Mouse (Mus musculus) cerebellum, adult 2 months (tissue): ENCODE data around the gene Adgrd1. TPM values are rescaled to one million over a fixed set of nuclear protein-coding genes. Genes with fewer than 3 reads are reported as not detected.
A peak's percentile ranks its signal among the peaks of the same experiment; 100 is the strongest.

ENCODE experiments used
- DNase-seq, 2 experiments: peaks; one replicate each; pipeline ENCODE4 v3.0.0; 2021
- H3K27ac ChIP-seq: fragments of 200-500 bp; 2 replicates; pipeline ENCODE4 v1.5.1; 2012; ENCODE audit warnings: low read length, control low read depth, inconsistent platforms; ENCODE audit not compliant: insufficient read depth
- H3K27me3 ChIP-seq: fragments of 200-500 bp; 2 replicates; pipeline ENCODE4 v1.6.1; 2012; ENCODE audit warnings: inconsistent platforms, mild to moderate bottlenecking, low read length, moderate library complexity; ENCODE audit not compliant: control insufficient read depth, insufficient read depth
- H3K4me1 ChIP-seq: fragments of 200-500 bp; 2 replicates; pipeline ENCODE4 v1.6.1; 2011; ENCODE audit warnings: low read length; ENCODE audit not compliant: control insufficient read depth, insufficient read depth
- H3K4me3 ChIP-seq: fragments of 200-500 bp; replicated peaks from 2 replicates; pipeline ENCODE3; 2011; ENCODE audit warnings: mild to moderate bottlenecking, low read depth, low read length, control low read depth; ENCODE audit not compliant: insufficient read depth
- CTCF ChIP-seq: fragments of 200-500 bp; IDR thresholded peaks from 2 replicates; pipeline ENCODE4 v1.5.1; 2011; ENCODE audit warnings: low read depth, mild to moderate bottlenecking, control low read depth, low read length, moderate library complexity, borderline replicate concordance; ENCODE audit not compliant: insufficient read depth
- POLR2A ChIP-seq: fragments of 200-500 bp; IDR thresholded peaks from 2 replicates; pipeline ENCODE4 v1.6.1; 2011; ENCODE audit warnings: low read length, control low read depth, borderline replicate concordance; ENCODE audit not compliant: insufficient read depth
- WGBS: fragments of 180-500 bp; shearing (Covaris S2); methylation state at CpG from one replicate; pipeline ENCODE4 v1.1.7; 2018; 5-methylcytosine and 5-hydroxymethylcytosine counted together
- polyA plus RNA-seq: library from polyadenylated mRNA; depleted of rRNA; stranded (reverse); fragments of >200 nt; gene quantifications from 2 replicates; pipeline ENCODE4 v1.2.3, GENCODE M21; 2012

Gene Adgrd1
- polyA plus RNA-seq, 1 experiment: 0.34 TPM

GRCm38 (mm10) chr5:129216001-129216400, 119.5 kb downstream of the Adgrd1 start:
- DNase-seq: no peak
- Histone ChIP-seq H3K4me1 (0 out of 2 replicates have a peak, but pooled peaks cover 4% of the 10 kb centered on the region), H3K27ac (no peak overlapping the region), H3K27me3 (peaks cover 3% of the 10 kb centered on the region; the same call in 1 of the 2 replicates), H3K4me3 (no peak overlapping the region)
- WGBS: 48% methylated on average over 2 of the region's 2 CpGs
- TF ChIP-seq CTCF: no peak
- no peak for TF ChIP-seq POLR2A

GRCm38 (mm10) chr5:129217481-129218221, 121.1 kb downstream of the Adgrd1 start:
- no peak for DNase-seq
- 19% methylated on average over 22 of the region's 22 CpGs for WGBS
- Histone ChIP-seq H3K27me3 (peaks cover 3% of the 10 kb centered on the region; the same call in 1 of the 2 replicates), H3K27ac (no peak overlapping the region), H3K4me3 (no peak overlapping the region), H3K4me1 (0 out of 2 replicates have a peak, but pooled peaks cover 4% of the 10 kb centered on the region)
- TF ChIP-seq POLR2A (no peak), CTCF (no peak)

GRCm38 (mm10) chr5:129218222-129218505, 121.6 kb downstream of the Adgrd1 start:
- Histone ChIP-seq H3K27me3 (peaks cover 3% of the 10 kb centered on the region; the same call in 1 of the 2 replicates), H3K4me3 (no peak overlapping the region), H3K4me1 (0 out of 2 replicates have a peak, but pooled peaks cover 4% of the 10 kb centered on the region), H3K27ac (no peak overlapping the region)
- WGBS: 1% methylated on average over 3 of the region's 3 CpGs
- TF ChIP-seq CTCF: no peak
- no peak for TF ChIP-seq POLR2A
- no peak for DNase-seq

GRCm38 (mm10) chr5:129218537-129218981, 122.0 kb downstream of the Adgrd1 start:
- WGBS: 4% methylated on average over 8 of the region's 8 CpGs
- H3K27me3 ChIP-seq: peaks cover 3% of the 10 kb centered on the region; the same call in 1 of the 2 replicates
- H3K27ac ChIP-seq: no peak overlapping the region
- H3K4me3 ChIP-seq: no peak overlapping the region
- no peak for DNase-seq
- TF ChIP-seq CTCF: no peak
- TF ChIP-seq POLR2A: no peak
- H3K4me1 ChIP-seq: 0 out of 2 replicates have a peak, but pooled peaks cover 4% of the 10 kb centered on the region

- WGBS: 77% methylated on average over 5 of the region's 5 CpGs
- no peak for DNase-seq
- TF ChIP-seq POLR2A (no peak), CTCF (no peak)
- Histone ChIP-seq H3K27ac (no peak overlapping the region), H3K4me1 (0 out of 2 replicates have a peak, but pooled peaks cover 4% of the 10 kb centered on the region), H3K27me3 (peaks cover 3% of the 10 kb centered on the region; the same call in 1 of the 2 replicates), H3K4me3 (no peak overlapping the region)
Measured at GRCm38 (mm10) chr5:129219178-129219760, 122.7 kb downstream of the Adgrd1 start.

GRCm38 (mm10) chr5:129225810-129226450, 129.4 kb downstream of the Adgrd1 start:
- Histone ChIP-seq H3K27ac (no peak overlapping the region), H3K4me3 (no peak overlapping the region), H3K4me1 (no peaks in the 10 kb centered on the region), H3K27me3 (no peaks in the 10 kb centered on the region)
- WGBS: 58% methylated on average over 33 of the region's 33 CpGs
- TF ChIP-seq CTCF (no peak), POLR2A (no peak)
- peak; percentile 8 to 14 for DNase-seq

- Histone ChIP-seq H3K4me1 (no peaks in the 10 kb centered on the region), H3K27me3 (no peaks in the 10 kb centered on the region), H3K4me3 (no peak overlapping the region), H3K27ac (no peak overlapping the region)
- DNase-seq: no peak
- TF ChIP-seq POLR2A (no peak), CTCF (no peak)
- 97% methylated on average over 2 of the region's 2 CpGs for WGBS
Measured at GRCm38 (mm10) chr5:129228171-129228570, 131.6 kb downstream of the Adgrd1 start.

GRCm38 (mm10) chr5:129233301-129233700, 136.8 kb downstream of the Adgrd1 start:
- TF ChIP-seq POLR2A (no peak), CTCF (no peak)
- Histone ChIP-seq H3K27me3 (no peaks in the 10 kb centered on the region), H3K4me1 (no peaks in the 10 kb centered on the region), H3K4me3 (no peak overlapping the region), H3K27ac (no peak overlapping the region)
- no peak for DNase-seq
- WGBS: 95% methylated on average over 4 of the region's 4 CpGs
